Mouse (Mus musculus): ENCODE measurements around the gene Enpp4.

The Enpp4 gene

DNA sequence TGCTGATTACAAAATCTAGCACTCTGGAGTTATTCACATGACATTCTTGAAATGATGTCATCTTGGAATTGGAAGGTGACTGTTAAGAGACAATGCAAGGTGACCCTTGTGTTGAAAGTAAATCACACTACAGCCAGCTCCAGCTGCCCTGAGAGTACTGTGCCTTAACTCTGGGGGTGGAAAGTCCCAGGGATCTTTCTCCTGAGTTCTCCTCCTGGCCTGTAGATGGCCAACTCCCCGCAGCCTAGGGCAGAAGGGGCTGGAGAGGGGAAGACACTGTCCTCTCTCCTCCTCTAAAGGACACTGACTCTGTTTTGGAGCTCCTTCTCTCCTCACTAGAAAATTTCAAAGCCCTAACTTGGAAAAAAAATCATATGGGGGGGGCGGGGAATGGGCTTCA, 14.1 kb downstream of the Enpp4 start:
- DNase-seq (ENCODE audit: low spot score): no peak

- DNase-seq (ENCODE audit: low spot score): no peak
These were observed 14.7 kb downstream of the Enpp4 start for GRCm38 (mm10) chr17:44090916-44091315.

GRCm38 (mm10) chr17:44088226-44088625, 17.4 kb downstream of the Enpp4 start:
- DNase-seq (ENCODE audit: low spot score): no peak

DNA sequence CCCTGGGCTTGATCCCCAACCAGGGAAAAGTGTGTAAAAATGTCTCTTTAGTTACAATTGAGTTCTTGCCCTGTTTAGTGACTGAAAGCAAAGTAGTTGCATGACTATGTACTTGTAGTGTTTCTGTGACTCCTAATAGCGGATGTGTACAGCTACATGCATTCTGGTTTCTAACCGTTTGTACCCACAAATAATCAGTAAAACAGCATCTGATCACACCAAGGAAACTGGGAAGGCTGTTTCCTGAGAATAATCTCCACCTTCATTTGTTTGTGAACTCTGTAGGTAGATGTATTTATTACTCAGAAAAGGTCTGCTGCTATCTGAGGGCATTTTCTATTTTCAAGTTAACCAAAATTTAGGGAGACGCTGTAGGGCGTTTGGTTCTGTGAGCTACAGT, 22.5 kb downstream of the Enpp4 start:
- no peak for DNase-seq (ENCODE audit: low spot score)

DNA sequence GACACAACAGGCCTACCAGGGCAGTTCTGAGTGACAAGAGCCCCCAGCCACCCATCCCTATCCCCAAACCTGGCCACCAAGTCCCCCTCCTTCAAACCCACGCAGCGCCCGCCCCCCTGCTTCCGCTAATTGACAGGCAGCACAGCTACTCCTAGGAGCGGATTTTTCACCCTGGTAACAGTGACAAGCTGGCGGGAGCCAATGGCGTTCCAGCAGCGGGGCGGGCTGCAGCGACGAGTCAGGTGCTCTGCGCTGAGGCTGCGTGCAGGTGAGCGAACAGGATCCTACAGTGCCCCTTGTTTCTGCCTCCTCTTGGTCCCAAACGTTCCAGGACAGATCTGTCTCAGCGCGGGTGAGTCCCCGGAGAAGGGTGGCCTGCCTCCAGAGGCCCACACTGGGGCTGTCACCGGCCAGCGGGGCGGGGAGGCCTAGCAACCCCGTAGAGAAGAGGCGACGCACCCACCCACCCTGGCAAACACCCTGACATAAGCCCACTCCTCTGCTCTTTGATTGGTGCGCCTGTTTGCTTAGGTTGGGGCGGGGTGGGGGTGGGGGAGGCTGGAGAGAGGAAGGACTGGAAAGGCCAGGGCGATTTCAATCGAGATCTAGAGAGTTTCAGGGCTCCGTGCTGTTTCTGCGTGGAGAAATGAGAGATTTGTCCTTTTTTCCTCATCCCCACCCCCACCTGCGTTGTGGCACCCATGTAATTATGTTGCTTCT, 26.8 kb downstream of the Enpp4 start, which contains the start of gene Enpp5:
TSS of gene Enpp5 (plus strand) at position 183 of the 720 bp plus-strand sequence.
- DNase-seq (ENCODE audit: low spot score): peak; percentile 91

- no peak for DNase-seq (ENCODE audit: low spot score)
These were observed 27.8 kb downstream of the Enpp4 start for GRCm38 (mm10) chr17:44077843-44078160.

- no peak for DNase-seq (ENCODE audit: low spot score)
These were observed 28.3 kb downstream of the Enpp4 start for GRCm38 (mm10) chr17:44077146-44077842.

- DNase-seq (ENCODE audit: low spot score): peak; percentile 49
These were observed 29.4 kb downstream of the Enpp4 start for GRCm38 (mm10) chr17:44076051-44076680.

DNA sequence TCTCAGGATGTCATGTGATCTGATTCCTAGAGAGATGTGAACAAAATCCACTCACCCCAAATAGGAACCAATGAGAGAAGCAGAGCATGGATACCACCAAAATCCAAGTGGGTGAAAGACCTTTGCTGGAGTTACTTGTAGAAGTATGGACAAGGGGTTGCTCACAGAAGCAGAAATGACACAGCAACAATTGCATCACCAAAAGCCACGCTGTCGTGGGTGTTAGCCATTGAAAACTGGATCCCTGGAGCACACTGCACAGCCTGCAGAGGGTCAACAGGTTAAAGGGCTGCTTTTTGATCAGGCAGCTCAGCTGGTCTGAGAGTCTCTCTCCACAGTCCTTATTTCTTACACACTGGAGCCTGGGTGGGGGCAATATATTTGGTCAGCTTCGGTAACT, 30.0 kb downstream of the Enpp4 start:
- DNase-seq (ENCODE audit: low spot score): no peak

DNA sequence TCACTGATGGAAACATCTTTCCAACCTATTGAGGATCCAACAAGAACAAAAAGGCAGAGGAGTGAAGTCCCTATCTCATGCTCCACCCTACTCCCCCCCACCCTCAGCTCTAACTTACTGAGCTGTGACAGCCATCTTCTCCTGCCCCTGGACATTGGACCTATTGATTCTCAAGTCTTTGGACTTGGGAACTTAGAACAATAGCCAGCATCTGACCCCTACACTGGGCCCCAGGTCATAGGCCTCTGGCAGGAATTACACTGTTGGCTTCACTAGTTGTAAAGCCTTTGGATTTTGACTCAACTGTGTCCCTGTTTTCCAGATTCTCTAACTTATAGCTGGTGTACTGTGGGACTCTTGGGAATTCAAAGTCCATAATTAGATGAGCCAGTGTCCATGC, 33.9 kb downstream of the Enpp4 start:
- no peak for DNase-seq (ENCODE audit: low spot score)

- no peak for DNase-seq (ENCODE audit: low spot score)
These were observed 36.7 kb downstream of the Enpp4 start for GRCm38 (mm10) chr17:44068876-44069275.

- DNase-seq (ENCODE audit: low spot score): no peak
These were observed 44.2 kb downstream of the Enpp4 start for GRCm38 (mm10) chr17:44061289-44061890.

DNA sequence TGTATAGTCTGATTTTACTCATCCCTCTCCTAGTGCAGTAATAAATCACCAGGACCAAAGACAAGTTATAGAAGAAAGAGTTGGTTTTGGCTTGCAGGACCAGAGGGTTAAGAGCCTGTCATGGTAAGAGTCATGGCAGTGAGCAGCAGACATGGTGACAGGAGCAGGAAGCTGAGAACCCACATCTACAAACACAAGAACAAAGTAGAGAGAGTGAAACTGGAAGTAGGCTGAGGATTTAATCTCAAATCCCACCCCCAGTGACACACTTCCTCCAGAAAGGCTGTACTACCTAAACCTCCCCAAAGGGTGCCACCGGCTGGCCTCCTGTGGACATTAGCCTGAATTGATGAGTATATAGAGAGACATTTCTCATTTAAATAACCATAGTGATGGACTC, 44.8 kb downstream of the Enpp4 start:
- DNase-seq (ENCODE audit: low spot score): no peak

DNA sequence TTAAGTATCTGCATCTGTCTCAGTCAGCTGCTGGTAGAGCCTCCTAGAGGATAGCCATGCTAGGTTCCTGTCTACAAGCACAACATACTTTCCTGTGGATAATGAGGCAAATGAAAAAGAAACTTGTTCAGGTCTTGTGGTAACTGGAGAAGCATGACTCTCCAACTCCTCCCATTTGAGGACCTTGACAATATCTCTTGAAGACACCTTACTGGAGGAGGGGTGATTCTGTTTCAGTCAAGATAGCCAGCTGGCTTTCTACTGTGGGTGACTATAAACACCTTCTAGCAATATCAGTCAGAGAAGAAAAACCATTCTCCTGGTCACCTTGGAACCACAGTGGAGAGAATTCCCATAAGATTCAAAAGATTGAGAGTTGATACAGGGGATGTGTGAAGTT, 47.5 kb downstream of the Enpp4 start:
- no peak for DNase-seq (ENCODE audit: low spot score)

GRCm38 (mm10) chr17:44057123-44057522, 48.5 kb downstream of the Enpp4 start:
- DNase-seq (ENCODE audit: low spot score): no peak

- no peak for DNase-seq (ENCODE audit: low spot score)
These were observed 52.2 kb downstream of the Enpp4 start for GRCm38 (mm10) chr17:44053427-44053826.
